Mouse (Mus musculus): ENCODE data around the gene BC004004. TPM values are rescaled to one million over a fixed set of nuclear protein-coding genes. Genes with fewer than 3 reads are reported as not detected.

Gene BC004004
- total RNA-seq, 2 experiments from 2014 or later, result 78.9 to 81.5 TPM

DNA sequence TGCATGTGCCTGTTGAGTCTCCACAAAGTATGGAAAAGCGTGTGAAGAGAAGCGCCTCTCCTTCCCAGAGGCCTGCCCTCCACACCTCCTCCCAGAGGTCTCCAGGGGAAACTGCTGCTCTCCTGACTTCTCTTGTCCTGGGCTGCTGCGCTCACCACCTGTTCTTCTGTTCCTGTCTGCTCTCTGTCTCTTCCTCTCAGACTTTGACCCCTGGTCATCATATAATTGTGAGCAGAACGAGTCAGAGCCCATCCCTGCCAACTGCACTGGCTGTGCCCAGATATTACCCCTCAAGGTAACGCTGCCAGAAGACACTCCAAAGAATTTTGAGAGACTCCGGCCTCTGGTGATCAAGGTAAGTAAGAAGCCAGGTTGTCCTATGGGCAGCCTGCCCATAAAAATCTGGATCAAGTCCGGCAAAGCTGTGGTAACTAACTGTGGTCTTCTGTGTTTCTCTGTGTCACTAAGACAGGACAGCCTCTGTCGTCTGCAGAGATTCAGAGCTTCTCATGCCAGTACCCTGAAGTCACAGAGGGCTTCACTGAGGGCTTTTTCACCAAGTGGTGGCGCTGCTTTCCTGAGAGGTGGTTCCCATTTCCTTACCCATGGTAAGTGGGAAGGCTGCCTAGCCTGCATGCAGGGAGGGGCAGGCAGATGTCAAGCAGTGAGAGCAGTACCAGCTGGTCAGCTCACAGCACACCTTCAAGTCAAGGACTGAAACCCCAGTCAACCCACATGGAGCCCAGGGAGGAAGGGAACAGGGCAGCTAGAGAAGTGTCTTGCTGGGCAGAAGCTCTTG is 25.4 kb downstream of the BC004004 start:
- no peak overlapping the region for H3K4me3 ChIP-seq
- TF ChIP-seq CTCF (conservative IDR thresholded peaks at IDR 0.05), result peak; percentile 41
- H3K27ac ChIP-seq, result no peak overlapping the region
- no peak for DNase-seq (ENCODE audit: low spot score in 2 of 2)

DNA sequence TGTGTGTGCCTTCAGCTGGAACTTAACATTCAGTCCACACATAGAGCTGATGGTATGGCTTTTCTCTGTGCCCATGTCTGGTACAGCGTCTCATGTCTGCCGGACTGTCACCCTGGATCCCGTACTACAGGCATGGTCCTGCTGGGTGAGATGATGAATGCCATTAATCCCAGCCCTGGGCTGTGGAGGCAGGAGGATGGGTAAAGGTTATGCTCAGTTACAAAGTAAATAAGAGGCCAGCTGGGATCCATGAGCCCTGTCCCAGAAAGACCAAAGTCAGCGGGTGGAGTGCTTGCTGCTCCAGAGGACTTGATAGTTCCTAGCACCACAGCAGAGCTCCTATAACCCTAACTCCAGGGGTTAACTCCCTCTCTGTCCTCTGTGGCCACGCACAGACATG is 27.2 kb downstream of the BC004004 start:
- Histone ChIP-seq H3K4me3 (no peak overlapping the region), H3K27ac (no peak overlapping the region)
- DNase-seq (ENCODE audit: low spot score in 2 of 2), result no peak
- TF ChIP-seq CTCF (conservative IDR thresholded peaks at IDR 0.05), result no peak

DNA sequence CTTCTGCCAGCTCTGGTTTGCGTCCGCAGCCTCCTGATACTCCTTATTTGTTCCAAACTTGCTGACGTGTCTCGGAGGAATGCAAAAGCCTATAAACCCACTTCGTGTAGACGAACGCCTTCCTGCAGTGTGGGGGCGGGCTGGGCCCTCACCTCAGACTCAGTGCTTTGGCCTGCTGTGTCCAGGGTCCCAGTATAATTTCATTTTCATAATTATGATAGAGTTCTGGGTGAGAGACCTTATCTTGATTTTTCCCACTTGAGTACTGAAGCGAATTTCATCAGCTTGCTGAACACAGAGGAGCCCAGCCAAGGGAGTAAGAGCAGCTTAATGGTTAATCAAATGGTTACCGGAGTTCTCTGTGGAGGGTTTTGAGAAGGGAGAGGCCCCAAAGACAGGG is 28.7 kb downstream of the BC004004 start:
- DNase-seq (ENCODE audit: low spot score in 2 of 2), result no peak
- no peak overlapping the region for H3K27ac ChIP-seq
- TF ChIP-seq CTCF (conservative IDR thresholded peaks at IDR 0.05), result no peak
- no peak overlapping the region for H3K4me3 ChIP-seq

DNA sequence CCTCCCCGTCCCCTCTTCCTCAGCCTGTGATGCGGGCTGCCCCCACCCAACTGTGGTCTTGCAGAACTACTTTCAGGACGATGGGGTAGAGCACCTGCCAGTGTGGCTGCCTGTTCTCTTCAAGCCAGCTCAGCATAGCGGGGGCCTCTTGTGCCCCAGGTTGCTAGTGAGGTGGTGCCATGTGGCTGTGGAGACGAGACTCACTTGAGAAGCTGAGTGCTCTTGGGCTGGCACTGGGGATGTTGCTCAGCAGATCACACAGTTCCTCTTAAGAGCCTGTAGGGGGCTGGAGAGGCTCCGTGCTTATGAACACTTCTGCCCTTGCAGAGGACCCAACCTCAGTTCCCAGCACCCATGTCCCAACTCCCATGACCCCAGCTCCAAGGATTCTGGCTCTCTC is 29.2 kb downstream of the BC004004 start:
- DNase-seq (ENCODE audit: low spot score in 2 of 2), result no peak
- Histone ChIP-seq H3K27ac (no peak overlapping the region), H3K4me3 (no peak overlapping the region)
- peak; percentile 53 for TF ChIP-seq CTCF (conservative IDR thresholded peaks at IDR 0.05)

DNA sequence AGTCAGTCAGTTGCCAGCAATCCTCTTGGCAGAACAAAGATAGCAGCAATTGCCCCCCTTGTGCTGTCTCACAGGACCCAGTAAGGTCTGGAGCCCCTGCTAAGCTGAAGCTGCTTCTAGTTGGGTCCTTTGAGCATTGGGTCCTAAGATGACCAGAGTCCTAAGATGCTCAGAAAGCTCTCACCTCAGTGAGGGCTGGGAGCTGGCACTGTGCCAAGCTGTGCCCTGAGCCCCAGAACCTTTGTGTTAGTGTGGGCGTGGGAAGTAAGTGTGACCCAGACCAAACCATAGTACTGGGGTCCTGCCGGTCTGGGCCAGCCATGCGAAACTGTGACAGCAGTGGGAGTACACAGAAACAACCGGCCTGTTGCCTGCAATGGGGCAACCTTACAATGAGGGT is 30.7 kb downstream of the BC004004 start:
- no peak overlapping the region for H3K4me3 ChIP-seq
- no peak for DNase-seq (ENCODE audit: low spot score in 2 of 2)
- no peak for TF ChIP-seq CTCF (conservative IDR thresholded peaks at IDR 0.05)
- no peak overlapping the region for H3K27ac ChIP-seq

DNA sequence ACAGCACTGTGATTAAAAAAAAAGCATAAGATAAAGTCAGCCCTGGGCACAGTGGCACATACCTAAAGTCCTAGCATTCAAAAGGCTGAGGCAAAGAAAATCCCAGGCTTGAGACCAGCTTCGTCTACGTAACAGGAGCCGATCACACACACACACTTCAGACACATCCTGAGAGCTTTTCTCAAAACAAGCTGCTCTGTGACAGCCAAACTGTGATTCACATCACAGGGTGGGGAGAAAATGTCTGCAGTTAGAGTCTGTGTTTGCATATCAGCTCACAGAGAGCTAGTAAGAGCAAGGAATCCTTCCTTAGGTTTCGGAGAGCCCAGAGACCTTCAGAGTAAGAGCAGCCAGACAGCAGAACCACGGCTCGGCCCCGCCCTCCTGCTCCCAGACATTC is 32.3 kb downstream of the BC004004 start:
- no peak for DNase-seq (ENCODE audit: low spot score in 2 of 2)
- Histone ChIP-seq H3K4me3 (no peak overlapping the region), H3K27ac (peak overlapping the region; percentile 64)
- TF ChIP-seq CTCF (conservative IDR thresholded peaks at IDR 0.05), result no peak

DNA sequence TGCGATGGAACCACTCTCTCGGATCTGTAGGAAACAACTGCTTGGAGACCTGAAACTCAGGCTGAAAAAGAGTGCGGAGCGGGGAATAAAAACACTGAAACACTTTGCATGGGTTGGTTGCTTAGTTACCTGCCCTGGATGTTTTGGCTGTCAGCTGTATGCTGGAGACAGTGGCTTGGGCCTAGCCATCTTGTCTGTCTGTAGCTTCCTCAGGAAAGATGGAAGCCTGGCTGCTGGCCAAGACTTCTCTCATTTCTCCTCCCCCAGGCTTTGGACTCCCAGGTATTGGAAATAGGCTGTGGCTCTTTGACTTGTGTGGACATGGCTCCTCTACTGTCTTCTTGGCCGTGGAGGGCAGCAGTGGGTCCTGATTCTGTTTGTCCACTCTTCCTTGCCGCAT is 32.8 kb downstream of the BC004004 start:
- TF ChIP-seq CTCF (conservative IDR thresholded peaks at IDR 0.05), result no peak
- DNase-seq (ENCODE audit: low spot score in 2 of 2), result no peak
- Histone ChIP-seq H3K4me3 (no peak overlapping the region), H3K27ac (peak overlapping the region; percentile 64)

DNA sequence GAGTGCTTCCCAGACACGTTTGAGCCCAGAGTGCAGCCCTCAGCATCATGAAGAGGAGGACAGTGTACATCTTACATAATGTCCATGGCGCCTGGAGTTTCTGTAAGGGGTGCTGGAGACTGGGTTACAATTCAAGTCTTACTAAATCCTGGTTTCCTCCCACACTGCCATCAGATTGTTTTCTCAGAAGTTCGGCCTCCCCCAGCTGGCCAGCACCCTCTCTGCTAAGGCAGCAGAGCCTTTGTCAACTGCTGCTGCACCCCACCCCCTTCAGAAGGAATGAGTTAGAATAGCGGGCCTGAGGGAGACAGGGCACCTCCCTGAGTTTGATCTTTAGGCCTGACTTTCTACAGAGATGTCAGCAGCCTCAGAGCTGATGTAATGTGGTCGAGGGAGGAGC is 33.6 kb downstream of the BC004004 start:
- H3K27ac ChIP-seq, result no peak overlapping the region; the same call in 1 of the 2 replicates
- H3K4me3 ChIP-seq, result no peak overlapping the region
- DNase-seq (ENCODE audit: low spot score in 2 of 2), result no peak
- no peak for TF ChIP-seq CTCF (conservative IDR thresholded peaks at IDR 0.05)

DNA sequence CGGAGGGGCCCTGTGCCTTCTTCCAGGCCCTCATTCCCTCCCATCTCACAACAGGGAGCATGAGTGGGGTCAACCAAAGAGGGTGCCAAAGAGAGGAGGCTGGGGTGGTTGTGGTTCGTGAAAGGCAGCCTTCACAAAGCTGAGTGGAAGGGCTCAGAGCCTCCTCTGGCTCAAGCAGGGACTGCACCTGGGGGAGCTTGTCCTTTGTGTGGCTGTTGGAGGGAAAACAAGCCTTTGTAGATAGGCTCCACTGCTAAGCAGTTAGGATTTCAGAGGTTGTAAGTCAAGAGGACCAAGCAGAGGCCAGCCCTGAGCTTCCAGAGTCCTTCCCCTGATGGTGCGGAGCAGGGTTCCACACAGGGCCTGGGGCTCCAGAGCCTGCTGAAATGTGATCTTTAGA is 34.5 kb downstream of the BC004004 start:
- no peak overlapping the region for H3K4me3 ChIP-seq
- no peak overlapping the region for H3K27ac ChIP-seq
- no peak for DNase-seq (ENCODE audit: low spot score in 2 of 2)
- TF ChIP-seq CTCF (conservative IDR thresholded peaks at IDR 0.05), result peak; percentile 62

DNA sequence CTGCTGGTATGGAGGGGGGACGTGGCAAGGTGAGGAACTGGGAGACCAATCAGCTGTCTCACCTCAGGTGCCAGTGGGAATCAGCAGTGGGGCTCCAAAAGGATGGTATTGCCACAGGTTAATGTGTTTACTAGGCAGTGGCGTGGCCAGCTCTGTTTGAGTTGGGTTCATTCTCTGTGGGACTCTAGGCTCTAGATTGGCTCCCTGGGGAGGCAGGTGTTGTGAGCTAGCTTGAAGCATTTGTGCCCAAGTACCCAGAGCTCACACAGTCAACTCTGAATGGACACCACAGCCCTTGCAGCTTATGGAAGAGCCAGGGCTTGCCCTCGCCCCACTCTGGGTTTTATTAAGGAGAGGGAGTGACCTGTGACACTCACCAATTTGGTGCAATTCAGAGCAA is 35.3 kb downstream of the BC004004 start:
- Histone ChIP-seq H3K4me3 (no peak overlapping the region), H3K27ac (no peak overlapping the region)
- DNase-seq (ENCODE audit: low spot score in 2 of 2), result no peak
- no peak for TF ChIP-seq CTCF (conservative IDR thresholded peaks at IDR 0.05)

DNA sequence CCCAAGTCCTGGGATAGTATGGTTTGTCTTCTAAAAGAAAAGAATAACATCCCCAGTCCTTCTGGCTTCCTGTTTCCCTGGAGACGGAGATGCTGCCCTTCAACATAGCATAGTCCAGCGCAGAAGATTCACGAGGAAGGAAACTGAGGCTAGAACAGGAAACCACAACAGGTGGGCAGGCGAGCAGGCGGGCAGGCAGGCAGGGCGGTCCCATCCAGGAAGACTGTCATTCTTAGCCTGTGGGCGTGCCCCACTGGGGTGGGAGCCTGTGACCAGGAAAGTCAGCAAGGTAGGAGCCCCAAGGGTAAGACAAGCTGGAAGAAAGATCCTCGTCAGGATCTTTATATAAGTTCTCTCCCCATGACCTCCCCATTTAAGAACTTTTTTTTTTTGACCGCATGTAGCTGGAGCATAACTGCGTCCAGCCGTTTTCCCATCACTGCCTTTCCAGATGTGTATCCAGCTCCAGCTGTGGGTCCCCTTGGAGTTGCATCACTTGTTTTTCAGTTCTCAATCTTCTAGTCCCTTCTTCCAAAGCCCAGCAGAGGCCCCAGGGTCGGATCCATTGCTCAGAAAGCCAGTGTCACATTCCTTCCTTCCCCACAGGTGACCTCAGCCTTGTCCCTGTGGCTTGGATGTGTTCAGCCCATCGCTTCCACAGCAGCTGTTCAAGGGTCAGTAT is 35.9 kb downstream of the BC004004 start:
- TF ChIP-seq CTCF (conservative IDR thresholded peaks at IDR 0.05), result no peak
- DNase-seq (ENCODE audit: low spot score in 2 of 2), result no peak
- Histone ChIP-seq H3K27ac (no peak overlapping the region), H3K4me3 (no peak overlapping the region)

DNA sequence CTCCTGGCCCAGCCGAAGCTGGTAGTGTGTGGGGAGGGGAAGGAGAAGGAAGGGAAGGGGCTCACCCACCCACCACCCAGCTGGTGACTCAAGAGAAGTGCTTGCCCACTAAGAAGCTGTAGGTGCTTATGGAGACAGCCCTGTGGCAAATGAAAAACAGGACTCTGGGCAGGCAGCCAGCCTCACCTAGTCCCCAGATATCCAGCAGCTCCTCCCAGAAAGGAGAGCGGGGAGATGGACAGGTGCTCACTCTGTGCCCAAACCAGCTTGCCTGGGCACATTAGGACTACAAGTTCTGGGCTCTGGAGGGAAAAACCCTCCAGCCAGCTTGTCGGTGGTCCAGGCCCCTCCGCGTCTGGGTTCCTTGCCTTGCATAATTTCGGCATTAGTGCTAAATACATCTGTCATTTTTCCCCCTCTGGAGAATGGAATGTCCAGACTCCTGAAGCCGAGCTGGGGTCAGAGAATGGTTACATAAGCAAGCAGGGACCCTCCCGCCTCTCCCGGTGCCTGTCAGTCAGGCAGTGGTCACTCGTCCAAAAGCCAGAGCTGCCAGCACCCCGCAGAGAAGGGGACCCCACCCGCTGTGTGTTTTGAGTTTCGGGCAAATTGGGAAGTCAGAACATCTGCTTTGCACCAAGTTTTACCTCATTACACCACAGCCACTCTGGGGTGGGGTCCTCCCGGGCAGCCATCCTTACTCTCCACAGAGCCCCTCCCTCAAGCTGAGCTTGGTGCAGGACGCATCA is 36.6 kb downstream of the BC004004 start:
- H3K27ac ChIP-seq, result no peak overlapping the region
- no peak for TF ChIP-seq CTCF (conservative IDR thresholded peaks at IDR 0.05)
- H3K4me3 ChIP-seq, result no peak overlapping the region
- DNase-seq (ENCODE audit: low spot score in 2 of 2), result no peak

DNA sequence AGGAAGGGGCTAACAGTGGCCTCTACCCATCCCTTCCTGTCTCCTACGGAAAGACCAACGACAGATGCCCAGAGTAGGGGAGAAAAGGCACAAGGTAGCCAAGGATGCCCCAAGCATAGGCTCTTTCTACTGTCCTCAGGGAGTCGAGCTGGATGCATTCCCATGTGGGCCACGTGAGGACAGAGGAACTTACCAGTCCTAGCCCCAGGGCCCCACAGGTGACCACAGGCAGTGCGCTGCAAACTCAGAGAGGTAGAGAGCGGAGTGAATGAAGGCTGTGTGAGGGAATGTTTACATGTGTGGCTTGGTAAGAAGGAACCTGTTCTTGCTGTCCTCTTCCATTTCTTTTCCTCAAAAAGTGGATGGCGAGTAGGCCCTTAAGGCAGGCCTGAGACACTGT is 37.3 kb downstream of the BC004004 start:
- Histone ChIP-seq H3K27ac (no peak overlapping the region), H3K4me3 (no peak overlapping the region)
- DNase-seq (ENCODE audit: low spot score in 2 of 2), result no peak
- TF ChIP-seq CTCF (conservative IDR thresholded peaks at IDR 0.05), result no peak
